Mouse (Mus musculus): ENCODE results near the gene Gdf2. TPM values are rescaled to one million over a fixed set of nuclear protein-coding genes. Genes with fewer than 3 reads are reported as not detected.

The Gdf2 gene
- polyA plus RNA-seq, 1 experiment from 2014 or later, result 0.08 TPM

DNA sequence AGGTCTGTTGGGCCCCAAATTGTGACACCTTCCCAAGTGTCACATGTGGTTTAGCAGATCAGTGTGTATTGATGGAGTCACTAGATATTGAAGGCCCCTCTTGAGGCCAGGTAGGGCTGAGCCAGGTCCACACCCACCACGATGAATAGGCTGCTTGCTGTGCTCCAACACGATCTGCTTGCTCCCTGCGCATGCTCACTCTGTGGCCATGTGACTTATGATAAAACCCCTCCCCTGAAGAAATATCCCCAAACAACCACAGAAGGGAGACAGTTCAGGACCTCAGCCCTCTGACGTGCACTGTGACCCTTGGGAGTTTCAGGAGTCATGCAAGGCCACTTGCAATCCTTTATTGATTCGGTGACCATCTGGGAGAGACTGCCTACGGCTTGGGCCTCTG lies 5.3 kb downstream of the Gdf2 start:
- no peak for ATAC-seq (ENCODE audit: low FRiP score)
- Histone ChIP-seq H3K36me3 (replicated peaks; ENCODE audit: control insufficient read depth, insufficient read depth) (no peaks in the 10 kb centered on the region), H3K4me1 (replicated peaks; ENCODE audit: control insufficient read depth, insufficient read depth, low read length) (no peaks in the 10 kb centered on the region), H3K27ac (no peak overlapping the region), H3K9me3 (ENCODE audit: control insufficient read depth, low read length) (no peaks in the 10 kb centered on the region), H3K4me2 (replicated peaks) (no peak overlapping the region), H3K9ac (no peak overlapping the region), H3K27me3 (ENCODE audit: control insufficient read depth, insufficient read depth, low read length) (no peaks in the 10 kb centered on the region), H3K4me3 (replicated peaks; ENCODE audit: low read length) (no peak overlapping the region)
- no peak for DNase-seq (ENCODE audit: low spot score)
- WGBS, result 82% methylated on average over 6 of the region's 6 CpGs

DNA sequence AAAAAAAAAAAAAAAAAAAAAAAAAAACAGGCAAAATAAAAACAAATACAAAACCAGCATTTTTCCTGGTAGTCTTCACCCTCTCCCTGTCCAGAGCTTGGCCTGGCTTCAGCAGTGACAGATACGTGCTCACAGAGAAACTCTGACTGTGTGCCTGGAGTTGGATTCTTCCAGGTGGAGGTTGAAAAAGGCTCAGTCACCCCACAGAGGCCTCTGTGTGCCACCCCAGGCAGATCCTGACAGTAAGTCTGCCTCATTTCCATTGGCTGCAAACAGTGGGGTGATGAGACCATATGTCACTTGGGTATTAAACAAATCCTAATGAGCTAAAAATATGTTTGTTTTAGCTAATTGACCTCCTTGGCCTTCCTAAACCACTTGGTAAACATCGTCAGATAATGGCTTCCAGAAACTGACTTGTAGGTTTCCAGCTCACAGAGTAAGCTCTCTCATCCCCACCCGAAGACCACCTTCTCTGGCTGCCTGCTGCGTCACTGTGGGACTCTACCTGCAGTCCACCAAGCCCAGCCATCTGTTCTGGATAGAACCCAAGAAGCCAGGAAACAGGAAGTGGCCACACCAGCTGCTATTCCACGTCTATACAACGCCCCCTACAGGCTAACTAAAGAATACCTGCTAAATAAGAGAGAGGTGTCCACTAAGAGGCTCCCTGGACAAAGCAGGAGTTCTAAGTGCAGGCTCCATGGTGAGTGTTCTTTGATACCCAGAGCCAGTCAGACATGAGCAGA lies 11.6 kb downstream of the Gdf2 start:
- Histone ChIP-seq H3K27ac (no peak overlapping the region), H3K4me3 (replicated peaks; ENCODE audit: low read length) (no peak overlapping the region), H3K36me3 (replicated peaks; ENCODE audit: control insufficient read depth, insufficient read depth) (no peaks in the 10 kb centered on the region), H3K27me3 (ENCODE audit: control insufficient read depth, insufficient read depth, low read length) (no peaks in the 10 kb centered on the region), H3K9ac (no peak overlapping the region), H3K4me1 (replicated peaks; ENCODE audit: control insufficient read depth, insufficient read depth, low read length) (no peaks in the 10 kb centered on the region), H3K9me3 (ENCODE audit: control insufficient read depth, low read length) (no peaks in the 10 kb centered on the region), H3K4me2 (replicated peaks) (no peak overlapping the region)
- 66% methylated on average over 6 of the region's 6 CpGs for WGBS
- DNase-seq (ENCODE audit: low spot score), result no peak
- ATAC-seq (ENCODE audit: low FRiP score), result no peak

GRCm38 (mm10) chr14:33953761-33954160 lies 12.9 kb downstream of the Gdf2 start, which contains the start of gene Rbp3:
Gene Rbp3, plus strand, starts transcription at chr14:33954003.
- Histone ChIP-seq H3K9ac (no peak within 1 kb of the TSS), H3K27me3 (ENCODE audit: control insufficient read depth, insufficient read depth, low read length) (no peaks in the 10 kb centered on the region), H3K36me3 (replicated peaks; ENCODE audit: control insufficient read depth, insufficient read depth) (no peaks in the 10 kb centered on the region), H3K4me1 (replicated peaks; ENCODE audit: control insufficient read depth, insufficient read depth, low read length) (no peaks in the 10 kb centered on the region), H3K4me2 (replicated peaks) (no peak within 1 kb of the TSS), H3K4me3 (replicated peaks; ENCODE audit: low read length) (no peak within 1 kb of the TSS), H3K9me3 (ENCODE audit: control insufficient read depth, low read length) (no peaks in the 10 kb centered on the region), H3K27ac (no peak within 1 kb of the TSS)
- ATAC-seq (ENCODE audit: low FRiP score) (no peak), DNase-seq (ENCODE audit: low spot score) (no peak)
- WGBS, result 92% methylated on average over 5 of the region's 5 CpGs

DNA sequence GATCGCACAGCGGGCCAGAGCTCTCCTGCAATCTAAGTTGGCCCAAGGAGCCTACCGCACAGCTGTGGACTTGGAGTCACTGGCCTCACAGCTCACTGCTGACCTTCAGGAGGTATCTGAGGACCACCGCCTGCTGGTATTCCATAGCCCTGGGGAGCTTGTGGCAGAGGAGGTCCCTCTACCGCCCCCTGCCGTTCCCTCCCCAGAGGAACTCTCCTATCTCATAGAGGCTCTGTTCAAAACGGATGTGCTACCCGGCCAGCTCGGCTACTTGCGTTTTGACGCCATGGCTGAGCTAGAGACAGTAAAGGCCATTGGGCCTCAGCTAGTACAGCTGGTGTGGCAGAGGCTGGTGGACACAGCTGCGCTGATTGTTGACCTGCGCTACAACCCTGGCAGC lies 15.2 kb downstream of the Gdf2 start:
- Histone ChIP-seq H3K36me3 (replicated peaks; ENCODE audit: control insufficient read depth, insufficient read depth) (no peaks in the 10 kb centered on the region), H3K9ac (no peak overlapping the region), H3K4me2 (replicated peaks) (no peak overlapping the region), H3K27ac (no peak overlapping the region), H3K9me3 (ENCODE audit: control insufficient read depth, low read length) (no peaks in the 10 kb centered on the region), H3K4me1 (replicated peaks; ENCODE audit: control insufficient read depth, insufficient read depth, low read length) (no peaks in the 10 kb centered on the region), H3K27me3 (ENCODE audit: control insufficient read depth, insufficient read depth, low read length) (no peaks in the 10 kb centered on the region), H3K4me3 (replicated peaks; ENCODE audit: low read length) (no peak overlapping the region)
- ATAC-seq (ENCODE audit: low FRiP score) (no peak), DNase-seq (ENCODE audit: low spot score) (no peak)
- WGBS, result 75% methylated on average over 13 of the region's 13 CpGs

DNA sequence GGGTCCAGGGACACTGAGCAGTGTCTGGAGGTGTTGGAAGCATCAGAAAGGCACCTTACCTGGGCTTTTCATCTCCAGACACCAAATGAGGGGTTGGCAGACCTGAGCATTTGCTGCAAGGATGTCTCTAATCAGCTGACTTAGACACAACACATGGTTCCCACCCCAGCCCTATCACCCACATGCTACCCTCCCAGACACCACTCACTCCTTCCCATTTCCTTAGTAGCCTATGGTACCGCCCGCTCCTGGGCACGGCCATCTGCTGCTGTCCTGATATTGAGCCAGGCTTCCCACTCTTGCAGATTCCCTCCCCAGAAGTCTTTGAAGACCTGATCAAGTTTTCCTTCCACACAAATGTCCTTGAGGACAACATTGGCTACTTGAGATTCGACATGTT lies 17.3 kb downstream of the Gdf2 start:
- no peak overlapping the region for H3K4me2 ChIP-seq (replicated peaks)
- no peaks in the 10 kb centered on the region for H3K36me3 ChIP-seq (replicated peaks; ENCODE audit: control insufficient read depth, insufficient read depth)
- DNase-seq (ENCODE audit: low spot score) (no peak), ATAC-seq (ENCODE audit: low FRiP score) (no peak)
- H3K9ac ChIP-seq, result no peak overlapping the region
- H3K9me3 ChIP-seq (ENCODE audit: control insufficient read depth, low read length), result no peaks in the 10 kb centered on the region
- no peak overlapping the region for H3K27ac ChIP-seq
- H3K27me3 ChIP-seq (ENCODE audit: control insufficient read depth, insufficient read depth, low read length), result no peaks in the 10 kb centered on the region
- WGBS, result 90% methylated on average over 4 of the region's 4 CpGs
- no peaks in the 10 kb centered on the region for H3K4me1 ChIP-seq (replicated peaks; ENCODE audit: control insufficient read depth, insufficient read depth, low read length)
- no peak overlapping the region for H3K4me3 ChIP-seq (replicated peaks; ENCODE audit: low read length)

- DNase-seq (ENCODE audit: low spot score), result no peak
- no peak for ATAC-seq (ENCODE audit: low FRiP score)
- no peak overlapping the region for H3K4me3 ChIP-seq (replicated peaks; ENCODE audit: low read length)
- no peak overlapping the region for H3K9ac ChIP-seq
- H3K36me3 ChIP-seq (replicated peaks; ENCODE audit: control insufficient read depth, insufficient read depth), result no peaks in the 10 kb centered on the region
- no peak overlapping the region for H3K4me2 ChIP-seq (replicated peaks)
- no peak overlapping the region for H3K27ac ChIP-seq
- no peaks in the 10 kb centered on the region for H3K9me3 ChIP-seq (ENCODE audit: control insufficient read depth, low read length)
- 68% methylated on average over 3 of the region's 3 CpGs for WGBS
- H3K4me1 ChIP-seq (replicated peaks; ENCODE audit: control insufficient read depth, insufficient read depth, low read length), result no peaks in the 10 kb centered on the region
- no peaks in the 10 kb centered on the region for H3K27me3 ChIP-seq (ENCODE audit: control insufficient read depth, insufficient read depth, low read length)
Observed at GRCm38 (mm10) chr14:33958841-33959240, 18.0 kb downstream of the Gdf2 start.

GRCm38 (mm10) chr14:33959341-33959740 lies 18.5 kb downstream of the Gdf2 start:
- WGBS, result 17% methylated on average over 9 of the region's 9 CpGs
- H3K36me3 ChIP-seq (replicated peaks; ENCODE audit: control insufficient read depth, insufficient read depth), result no peaks in the 10 kb centered on the region
- DNase-seq (ENCODE audit: low spot score) (peak; percentile 68), ATAC-seq (ENCODE audit: low FRiP score) (no peak)
- H3K4me3 ChIP-seq (replicated peaks; ENCODE audit: low read length), result no peak overlapping the region
- H3K4me2 ChIP-seq (replicated peaks), result no peak overlapping the region
- no peaks in the 10 kb centered on the region for H3K9me3 ChIP-seq (ENCODE audit: control insufficient read depth, low read length)
- H3K9ac ChIP-seq, result no peak overlapping the region
- no peak overlapping the region for H3K27ac ChIP-seq
- H3K4me1 ChIP-seq (replicated peaks; ENCODE audit: control insufficient read depth, insufficient read depth, low read length), result no peaks in the 10 kb centered on the region
- H3K27me3 ChIP-seq (ENCODE audit: control insufficient read depth, insufficient read depth, low read length), result no peaks in the 10 kb centered on the region

DNA sequence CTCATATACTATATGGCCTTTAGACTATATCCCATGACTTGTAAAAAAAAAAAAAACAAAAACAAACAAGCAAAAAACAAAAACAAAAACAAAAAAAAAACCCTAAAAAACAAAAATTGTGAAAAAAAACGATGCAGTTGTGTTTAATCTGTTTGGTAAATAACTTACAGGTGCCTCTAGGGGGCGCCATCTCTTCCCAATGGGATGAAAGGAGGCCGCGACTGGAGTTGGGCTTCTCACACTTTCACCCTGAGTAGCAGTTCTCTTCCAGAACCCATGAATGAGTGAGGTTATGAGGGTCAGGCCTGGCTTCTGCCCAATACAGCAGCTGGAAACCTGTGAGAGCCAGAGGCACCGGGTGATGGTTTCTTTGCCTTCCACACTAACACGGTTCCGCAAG lies 24.8 kb downstream of the Gdf2 start:
- 68% methylated on average over 7 of the region's 7 CpGs for WGBS
- DNase-seq (ENCODE audit: low spot score) (no peak), ATAC-seq (ENCODE audit: low FRiP score) (no peak)

DNA sequence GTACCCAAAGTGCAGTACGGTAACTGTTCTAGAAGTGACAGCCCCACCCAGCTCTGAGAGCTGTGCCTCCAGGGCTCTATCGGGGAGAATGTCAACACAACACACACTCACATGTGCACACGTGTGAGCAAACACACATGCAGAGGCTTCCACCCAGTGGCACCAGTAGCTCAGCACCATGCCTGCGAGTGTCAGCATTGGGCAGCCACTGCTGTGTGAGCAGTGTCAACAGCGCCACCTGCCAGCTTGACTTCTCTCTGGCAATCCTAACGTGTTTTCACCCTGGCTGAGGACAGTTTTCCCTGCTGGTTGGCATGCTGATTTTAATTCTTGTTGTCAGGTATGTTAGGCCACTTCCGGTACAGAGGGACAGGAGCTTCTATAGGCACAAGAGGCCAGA lies 31.8 kb downstream of the Gdf2 start:
- peak; percentile 26 for DNase-seq (ENCODE audit: low spot score)
- no peak overlapping the region for H3K4me2 ChIP-seq (replicated peaks)
- H3K4me3 ChIP-seq (replicated peaks; ENCODE audit: low read length), result no peak overlapping the region
- H3K9ac ChIP-seq, result no peak overlapping the region
- H3K36me3 ChIP-seq (replicated peaks; ENCODE audit: control insufficient read depth, insufficient read depth), result no peaks in the 10 kb centered on the region
- no peaks in the 10 kb centered on the region for H3K27me3 ChIP-seq (ENCODE audit: control insufficient read depth, insufficient read depth, low read length)
- no peak for ATAC-seq (ENCODE audit: low FRiP score)
- H3K4me1 ChIP-seq (replicated peaks; ENCODE audit: control insufficient read depth, insufficient read depth, low read length), result no peaks in the 10 kb centered on the region
- H3K9me3 ChIP-seq (ENCODE audit: control insufficient read depth, low read length), result no peaks in the 10 kb centered on the region
- 54% methylated on average over 7 of the region's 7 CpGs for WGBS
- no peak overlapping the region for H3K27ac ChIP-seq

More for the DNA sequence above, 24.8 kb downstream of the Gdf2 start:
- no peak overlapping the region for H3K9ac ChIP-seq
- H3K27me3 ChIP-seq (ENCODE audit: control insufficient read depth, insufficient read depth, low read length), result no peaks in the 10 kb centered on the region
- no peaks in the 10 kb centered on the region for H3K9me3 ChIP-seq (ENCODE audit: control insufficient read depth, low read length)
- no peaks in the 10 kb centered on the region for H3K36me3 ChIP-seq (replicated peaks; ENCODE audit: control insufficient read depth, insufficient read depth)
- H3K4me3 ChIP-seq (replicated peaks; ENCODE audit: low read length), result no peak overlapping the region
- H3K27ac ChIP-seq, result no peak overlapping the region
- no peaks in the 10 kb centered on the region for H3K4me1 ChIP-seq (replicated peaks; ENCODE audit: control insufficient read depth, insufficient read depth, low read length)
- H3K4me2 ChIP-seq (replicated peaks), result no peak overlapping the region

DNA sequence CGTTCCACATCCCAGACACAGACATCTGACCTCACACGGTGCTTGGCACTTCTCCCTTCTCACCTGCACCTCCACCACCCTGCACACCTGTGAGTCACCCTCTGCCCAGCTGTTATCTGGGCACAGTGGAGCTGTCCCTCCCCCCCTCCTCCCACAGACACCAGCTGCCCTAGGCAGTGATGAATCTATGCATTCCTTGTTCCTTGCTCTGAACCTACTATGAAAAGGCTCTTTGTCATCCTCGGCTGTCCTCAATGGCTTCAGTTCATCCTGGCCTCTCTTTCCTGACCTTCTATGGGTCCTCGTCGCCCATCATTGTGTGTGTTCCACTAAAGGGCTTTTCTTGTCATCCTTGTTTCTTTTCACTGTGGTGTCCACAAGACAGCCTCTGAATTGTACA lies 33.9 kb downstream of the Gdf2 start:
- Histone ChIP-seq H3K4me1 (replicated peaks; ENCODE audit: control insufficient read depth, insufficient read depth, low read length) (peaks cover 9% of the 10 kb centered on the region; the same call in 1 of the 2 replicates), H3K36me3 (replicated peaks; ENCODE audit: control insufficient read depth, insufficient read depth) (no peaks in the 10 kb centered on the region), H3K27me3 (ENCODE audit: control insufficient read depth, insufficient read depth, low read length) (no peaks in the 10 kb centered on the region), H3K9me3 (ENCODE audit: control insufficient read depth, low read length) (no peaks in the 10 kb centered on the region), H3K4me3 (replicated peaks; ENCODE audit: low read length) (no peak overlapping the region), H3K4me2 (replicated peaks) (no peak overlapping the region), H3K9ac (no peak overlapping the region), H3K27ac (no peak overlapping the region)
- 43% methylated on average over 5 of the region's 5 CpGs for WGBS
- ATAC-seq (ENCODE audit: low FRiP score) (no peak), DNase-seq (ENCODE audit: low spot score) (no peak)

All from hindbrain, embryonic 14.5 days (tissue).